ENCODE assay signal across 8 mouse cellular contexts in the genomic region with DNA sequence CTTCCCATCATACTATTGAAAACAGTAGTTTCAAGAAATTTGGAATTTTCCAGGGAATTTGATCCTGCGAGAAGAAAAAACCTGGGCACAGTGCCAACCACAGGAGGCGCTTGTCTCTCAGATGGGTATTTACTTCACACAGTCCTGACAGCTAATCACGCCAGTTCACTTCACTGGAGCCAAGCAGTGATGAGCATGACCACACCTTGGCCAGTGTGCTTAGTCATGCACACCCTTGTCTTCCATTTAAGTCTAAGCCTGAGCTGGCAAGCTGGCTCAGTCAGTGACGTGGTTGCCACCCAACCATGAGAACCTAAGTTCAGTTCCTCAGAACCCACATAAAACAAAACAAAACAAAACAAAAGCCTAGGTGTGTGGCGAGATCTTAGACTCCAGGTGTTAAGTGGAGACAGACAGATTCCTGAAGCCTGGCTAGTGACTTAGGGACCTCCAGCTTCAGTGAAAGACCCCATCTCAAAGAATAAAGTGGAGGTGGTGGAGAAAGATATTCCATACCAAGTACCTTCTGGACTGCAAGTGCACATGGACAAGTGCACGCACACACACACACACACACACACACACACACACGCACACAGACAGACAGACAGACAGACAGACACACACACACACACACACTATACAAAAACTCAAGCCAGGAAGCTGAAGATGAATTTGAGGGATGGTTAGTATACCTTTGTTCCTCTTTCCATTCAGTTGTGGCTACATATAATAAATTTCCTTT. TPM values are rescaled to one million over a fixed set of nuclear protein-coding genes. Genes with fewer than 3 reads are reported as not detected.
A peak's percentile ranks its signal among the peaks of the same experiment; 100 is the strongest.
DNase-seq lines count a peak whose midpoint lies in the region; ATAC-seq and TF ChIP-seq lines count a peak whose summit lies in the region.

No protein-coding gene starts in this region.

- no peaks in the 10 kb centered on the region; the same call in 1 of the 2 replicates for H3K9me3 ChIP-seq in forebrain, embryonic 10.5 days
- H3K9me3 ChIP-seq in midbrain, embryonic 10.5 days (replicated peaks) = peaks cover 6% of the 10 kb centered on the region; the same call in 1 of the 2 replicates

- peak; percentile 47 for TF ChIP-seq CTCF in Patski (IDR thresholded peaks at IDR 0.05)

- POLR2A ChIA-PET in Patski (lab: Charles Lee) = interaction anchor here (0.8 to 1.0 kb wide), 2 partner anchors 46 to 54 kb away, joined by 3 to 4 read pairs; no protein-coding TSS in a partner anchor

- H3K27me3 ChIP-seq in Patski = no peaks in the 10 kb centered on the region
- no peaks in the 10 kb centered on the region for H3K27me3 ChIP-seq in forebrain, embryonic 10.5 days (ENCODE audit: poor library complexity, severe bottlenecking)
- H3K27me3 ChIP-seq in midbrain, embryonic 10.5 days (ENCODE audit: low read depth, poor library complexity, severe bottlenecking) = no peaks in the 10 kb centered on the region

- H3K36me3 ChIP-seq in forebrain, embryonic 10.5 days (replicated peaks) = no peaks in the 10 kb centered on the region
- H3K36me3 ChIP-seq in midbrain, embryonic 10.5 days = no peaks in the 10 kb centered on the region

- intact Hi-C loops in left cerebral cortex, postnatal 25 days (cut with DNase I) = no loop called here
- intact Hi-C loops in left cerebral cortex, postnatal 36 days (cut with DNase I) = no loop called here

- no peak overlapping the region for H3K27ac ChIP-seq in forebrain, embryonic 10.5 days
- no peak overlapping the region for H3K27ac ChIP-seq in midbrain, embryonic 10.5 days (replicated peaks)

- 0 out of 2 replicates have a peak, but pooled peaks cover 4% of the 10 kb centered on the region for H3K4me1 ChIP-seq in forebrain, embryonic 10.5 days
- H3K4me1 ChIP-seq in midbrain, embryonic 10.5 days = no peaks in the 10 kb centered on the region

- in situ Hi-C loops in Patski (cut with MboI; ENCODE audit: low pct_unique_long_range_greater_than_20kb) = no loop called here

- peak; percentile 72 for ATAC-seq in Patski

- CTCF ChIA-PET in Patski (lab: Charles Lee) = interaction anchor here (1.0 to 1.6 kb wide), 2 partner anchors 8 to 31 kb away, joined by 3 read pairs; no protein-coding TSS in a partner anchor

- DNase-seq in left cerebral cortex, postnatal 25 days (ENCODE audit: low spot score in 2 of 2) = peak; percentile 5 to 11
- DNase-seq in left cerebral cortex, postnatal 36 days (ENCODE audit: low spot score in 2 of 2) = no peak
- peak; percentile 80 for DNase-seq in Patski (ENCODE audit: low read depth, low spot score)
- peak; percentile 41 for DNase-seq in cerebellum, adult 9-11 months
- DNase-seq in kidney, postnatal 25 days = peak; percentile 62 to 74
- DNase-seq in naive thymus-derived CD4-positive, alpha-beta T cell, adult 2 months (ENCODE audit: low read depth) = peak; percentile 41
- DNase-seq in forebrain, embryonic 10.5 days (ENCODE audit: extremely low spot score, low spot score) = no peak
- no peak for DNase-seq in midbrain, embryonic 10.5 days (ENCODE audit: low spot score)

- no peak overlapping the region for H3K4me3 ChIP-seq in forebrain, embryonic 10.5 days
- no peak overlapping the region for H3K4me3 ChIP-seq in midbrain, embryonic 10.5 days

- WGBS in forebrain, embryonic 10.5 days = 85% methylated on average over 7 of the region's 7 CpGs
- WGBS in midbrain, embryonic 10.5 days = 85% methylated on average over 7 of the region's 7 CpGs

RNA-seq across cellular contexts. Expression of gene Baz2b, which starts 37.7 kb away (rescaled TPM):
- 10 to 100 TPM; 47.5 to 57.5 TPM for total RNA-seq in left cerebral cortex, postnatal 25 days (2021)
- 10 to 100 TPM; 49.3 to 64.1 TPM for total RNA-seq in left cerebral cortex, postnatal 36 days (2021)
- 38.1 TPM for polyA plus RNA-seq in Patski (2021)
- 58.2 and 60.4 TPM in 2 replicates for polyA plus RNA-seq in forebrain, embryonic 10.5 days (2016; fragmentation: Nextera tagmentation; extraction: Ambion mirVana)
- 59.7 and 75.4 TPM in 2 replicates for polyA plus RNA-seq in midbrain, embryonic 10.5 days (2016; fragmentation: Nextera tagmentation; extraction: Ambion mirVana)

RNA-seq across cellular contexts. Expression of gene March7, which starts 37.7 kb away (rescaled TPM):
- total RNA-seq in left cerebral cortex, postnatal 25 days (2021) = 10 to 100 TPM; 55.1 to 60.5 TPM
- total RNA-seq in left cerebral cortex, postnatal 36 days (2021) = 10 to 100 TPM; 53.9 to 59.4 TPM
- 63.3 TPM for polyA plus RNA-seq in Patski (2021)
- 69.5 and 76.4 TPM in 2 replicates for polyA plus RNA-seq in forebrain, embryonic 10.5 days (2016; fragmentation: Nextera tagmentation; extraction: Ambion mirVana)
- polyA plus RNA-seq in midbrain, embryonic 10.5 days (2016; fragmentation: Nextera tagmentation; extraction: Ambion mirVana) = 67.4 and 77.0 TPM in 2 replicates

Comparison
In these comparisons a context has a peak if more than half of its experiments do, and no peak if none do; other contexts are left out.
1. DNase-seq: peak in left cerebral cortex, postnatal 25 days (2 of 2), Patski (single experiment), cerebellum, adult 9-11 months (single experiment), kidney, postnatal 25 days (2 of 2) and naive thymus-derived CD4-positive, alpha-beta T cell, adult 2 months (single experiment); none in left cerebral cortex, postnatal 36 days (0 of 2), forebrain, embryonic 10.5 days (single experiment) and midbrain, embryonic 10.5 days (single experiment).